ENCODE assay signal across 8 mouse cellular contexts in the genomic region with DNA sequence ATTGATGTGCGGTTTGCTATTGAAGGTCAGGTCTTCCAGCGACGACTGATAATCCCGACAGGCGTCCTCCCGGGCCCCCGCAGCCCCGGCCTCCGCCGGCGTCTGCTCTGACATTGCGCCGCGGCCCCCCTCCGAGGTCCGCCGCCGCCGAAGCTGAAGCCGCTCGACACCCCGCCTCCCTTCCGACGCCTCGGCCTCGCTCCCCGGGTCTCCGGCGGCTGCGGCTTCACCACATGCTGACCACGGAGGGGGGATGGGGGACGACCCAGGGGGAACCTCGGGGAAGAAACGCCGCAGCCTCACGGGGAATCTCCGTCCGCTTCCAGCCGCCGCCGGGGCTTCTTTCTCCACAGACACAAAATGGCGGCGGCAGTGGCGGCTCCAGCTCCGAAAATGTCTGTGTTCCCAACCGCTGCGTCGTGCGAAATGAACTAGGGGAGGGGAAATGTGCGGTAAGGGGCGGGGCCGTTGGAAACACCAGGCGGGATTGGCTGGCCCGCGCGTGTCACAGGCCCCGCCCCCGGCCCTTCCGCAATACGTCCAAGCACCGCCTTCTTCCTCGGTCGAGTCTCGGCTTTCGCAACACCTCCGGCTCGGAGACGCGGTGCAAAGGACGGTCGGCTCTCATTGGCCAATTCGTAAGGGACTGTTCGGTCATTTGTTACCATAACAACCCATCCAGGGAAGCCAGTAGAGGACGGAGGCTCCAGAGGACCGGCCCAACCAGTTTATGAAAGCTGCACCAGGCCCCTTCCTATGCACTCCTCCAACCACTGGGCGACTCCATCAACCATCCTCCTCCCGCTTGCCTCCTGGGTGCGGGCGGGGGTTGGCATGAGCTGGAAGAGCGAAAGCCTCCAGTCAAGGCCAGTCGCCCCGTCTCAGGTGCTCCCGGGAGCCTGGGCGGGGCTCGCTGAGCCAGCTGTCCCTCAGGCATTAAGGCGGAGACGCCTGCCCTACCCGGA. TPM values are rescaled to one million over a fixed set of nuclear protein-coding genes. Genes with fewer than 3 reads are reported as not detected.
DNase-seq lines count a peak whose midpoint lies in the region; ATAC-seq lines count a peak whose summit lies in the region.

A gene (minus strand): TSS at position 428 of the 965 bp plus-strand sequence.

- H3K9me3 ChIP-seq in heart, embryonic 13.5 days, result no peaks in the 10 kb centered on the region
- no peaks in the 10 kb centered on the region for H3K9me3 ChIP-seq in liver, embryonic 12.5 days (replicated peaks)
- H3K9me3 ChIP-seq in stomach, embryonic 15.5 days, result no peaks in the 10 kb centered on the region

- H3K27me3 ChIP-seq in heart, embryonic 13.5 days (replicated peaks), result no peaks in the 10 kb centered on the region
- H3K27me3 ChIP-seq in liver, embryonic 12.5 days (replicated peaks), result no peaks in the 10 kb centered on the region
- no peaks in the 10 kb centered on the region for H3K27me3 ChIP-seq in stomach, embryonic 15.5 days (replicated peaks)

- peak within 1 kb of the TSS; percentile 82 for H3K4me3 ChIP-seq in brown adipose tissue, adult 24 weeks (ENCODE audit: insufficient read depth, low read depth, low read length)
- peak within 1 kb of the TSS; percentile 97 for H3K4me3 ChIP-seq in heart, embryonic 13.5 days
- H3K4me3 ChIP-seq in liver, embryonic 12.5 days, result peak within 1 kb of the TSS; percentile 86
- peak within 1 kb of the TSS; percentile 91 for H3K4me3 ChIP-seq in stomach, embryonic 15.5 days (replicated peaks)

- H3K9ac ChIP-seq in heart, embryonic 13.5 days, result peak within 1 kb of the TSS; percentile 95
- peak within 1 kb of the TSS; percentile 93 for H3K9ac ChIP-seq in liver, embryonic 12.5 days
- H3K9ac ChIP-seq in stomach, embryonic 15.5 days, result peak within 1 kb of the TSS; percentile 97

- peak; percentile 97 for ATAC-seq in heart, embryonic 13.5 days (ENCODE audit: extremely low read depth, insufficient number of reproducible peaks, low FRiP score, low TSS enrichment)
- ATAC-seq in liver, embryonic 12.5 days, result peak; percentile 93
- ATAC-seq in stomach, embryonic 15.5 days (ENCODE audit: insufficient read depth, low FRiP score, low read depth), result peak; percentile 99

- H3K4me1 ChIP-seq in brown adipose tissue, adult 24 weeks (ENCODE audit: control insufficient read depth, insufficient read depth, insufficient read length, low read length), result no peaks in the 10 kb centered on the region
- peaks cover 24% of the 10 kb centered on the region for H3K4me1 ChIP-seq in heart, embryonic 13.5 days
- H3K4me1 ChIP-seq in liver, embryonic 12.5 days, result peaks cover 30% of the 10 kb centered on the region
- peaks cover 6% of the 10 kb centered on the region; the same call in 1 of the 2 replicates for H3K4me1 ChIP-seq in stomach, embryonic 15.5 days

- peak; percentile 99 for DNase-seq in CD4-positive, CD25-positive, alpha-beta regulatory T cell, adult 2 months (ENCODE audit: low read depth, low spot score)
- peak; percentile 94 for DNase-seq in fat pad, adult 2 months (ENCODE audit: extremely low read depth, low read depth, low spot score)
- peak; percentile 99 for DNase-seq in kidney, postnatal 10 days
- DNase-seq in natural killer cell, adult 2 months (ENCODE audit: low spot score in 2 of 2), result peak; percentile 95 to 96

- peak within 1 kb of the TSS; percentile 76 for H3K4me2 ChIP-seq in heart, embryonic 13.5 days
- peak within 1 kb of the TSS; percentile 89 for H3K4me2 ChIP-seq in liver, embryonic 12.5 days
- peak within 1 kb of the TSS; percentile 58 for H3K4me2 ChIP-seq in stomach, embryonic 15.5 days

- WGBS in heart, embryonic 13.5 days, result 1% methylated on average over 88 of the region's 88 CpGs
- WGBS in liver, embryonic 12.5 days (ENCODE audit: insufficient replicate concordance), result 2% methylated on average over 88 of the region's 88 CpGs
- WGBS in stomach, embryonic 15.5 days, result under 1% methylated on average over 87 of the region's 88 CpGs

- peak within 1 kb of the TSS; percentile 93 for H3K27ac ChIP-seq in brown adipose tissue, adult 24 weeks (replicated peaks; ENCODE audit: low read depth, low read length)
- peak within 1 kb of the TSS; percentile 96 for H3K27ac ChIP-seq in heart, embryonic 13.5 days (replicated peaks)
- H3K27ac ChIP-seq in liver, embryonic 12.5 days, result peak within 1 kb of the TSS; percentile 96
- H3K27ac ChIP-seq in stomach, embryonic 15.5 days, result peak within 1 kb of the TSS; percentile 98

- peaks cover 7% of the 10 kb centered on the region; the same call in 1 of the 2 replicates for H3K36me3 ChIP-seq in heart, embryonic 13.5 days
- peaks cover 18% of the 10 kb centered on the region for H3K36me3 ChIP-seq in liver, embryonic 12.5 days
- H3K36me3 ChIP-seq in stomach, embryonic 15.5 days, result no peaks in the 10 kb centered on the region

RNA-seq across cellular contexts. Expression of the gene that starts here (rescaled TPM):
- polyA plus RNA-seq in brown adipose tissue, adult 24 weeks (2012; ENCODE audit: insufficient read depth, insufficient read length, missing spikeins), result 19.3 and 20.2 TPM in 2 replicates
- polyA plus RNA-seq in heart, embryonic 13.5 days (2015; fragmentation: Nextera tagmentation; extraction: Ambion mirVana), result 12.6 and 13.1 TPM in 2 replicates
- 17.2 and 17.7 TPM in 2 replicates for polyA plus RNA-seq in liver, embryonic 12.5 days (2016; fragmentation: Nextera tagmentation; extraction: Ambion mirVana)
- polyA plus RNA-seq in stomach, embryonic 15.5 days (2015; fragmentation: Nextera tagmentation; extraction: Ambion mirVana), result 23.1 and 24.4 TPM in 2 replicates

Comparison
In these comparisons a context has a peak if more than half of its experiments do, and no peak if none do; other contexts are left out.
1. Peak in every context shown above with its lines: DNase-seq, ATAC-seq, H3K4me3 ChIP-seq and H3K27ac ChIP-seq.